Mouse (Mus musculus) naive thymus-derived CD4-positive, alpha-beta T cell, adult 2 months (primary cell): ENCODE data around the gene Tnf.

Source experiments
- DNase-seq: peaks from one replicate; pipeline ENCODE4 v3.0.0-alpha.2; 2011; ENCODE audit warnings: low read depth

Tnf gene

DNA sequence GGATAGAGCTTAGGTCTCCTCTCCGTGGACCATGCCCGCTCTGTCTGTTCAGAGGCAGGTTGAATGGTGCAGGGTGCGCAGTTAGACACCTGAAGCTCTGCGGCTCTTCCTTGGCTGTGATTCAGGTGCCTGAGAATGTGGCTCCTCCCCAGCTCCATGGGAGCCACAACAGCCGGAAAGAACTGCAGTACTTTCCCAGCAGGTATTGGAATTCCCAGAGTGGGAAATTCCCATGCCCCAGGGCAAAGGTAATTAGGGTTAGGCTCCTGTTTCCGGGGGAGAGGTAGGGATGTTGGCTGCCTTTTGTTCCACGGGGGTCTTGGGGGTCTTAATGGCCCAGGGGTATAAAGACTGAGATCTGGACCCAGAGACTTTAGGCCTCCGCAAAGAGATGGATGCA lies 2.9 kb downstream of the Tnf start:
- no peak for DNase-seq

DNA sequence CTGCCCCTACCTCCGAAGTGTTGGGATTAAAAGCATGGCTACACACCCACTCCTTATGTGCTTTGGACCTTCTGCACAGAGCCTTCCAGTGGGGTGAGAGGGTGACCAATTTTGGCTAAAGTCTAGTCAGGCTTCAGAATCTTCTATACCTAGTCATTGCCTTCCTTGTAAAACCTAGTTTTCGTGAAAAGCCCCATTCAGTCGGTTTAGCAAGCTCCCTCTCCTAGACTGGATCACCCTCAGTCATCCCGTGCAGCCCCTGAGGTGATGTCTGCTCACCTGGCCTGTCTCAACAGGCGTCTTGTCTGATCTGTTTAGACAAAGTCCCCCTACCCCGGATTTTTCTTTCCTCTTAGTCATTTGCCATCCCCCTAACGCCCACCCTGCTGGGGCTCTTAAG lies 3.8 kb downstream of the Tnf start:
- DNase-seq: no peak

DNA sequence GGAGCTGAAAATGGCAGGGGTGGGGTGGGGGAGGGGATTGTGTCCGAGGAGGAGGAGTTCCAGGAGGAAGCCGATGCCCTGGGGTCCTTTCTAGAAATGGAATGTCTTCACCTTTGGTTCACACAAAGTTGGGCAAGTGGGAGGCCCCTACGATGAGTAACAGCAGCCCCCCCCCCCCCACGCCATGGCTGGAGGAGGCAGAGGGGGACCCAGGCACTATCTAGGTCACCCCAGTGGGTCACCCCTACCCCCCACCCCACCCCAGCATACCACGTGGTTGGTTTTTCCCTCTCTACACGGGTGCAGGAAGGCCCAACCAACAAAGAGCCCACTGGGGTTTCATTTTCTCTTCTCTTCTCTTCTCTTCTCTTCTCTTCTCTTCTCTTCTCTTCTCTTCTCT lies 4.7 kb downstream of the Tnf start:
- peak; percentile 63 for DNase-seq

GRCm38 (mm10) chr17:35196321-35196641 lies 5.5 kb downstream of the Tnf start:
- peak; percentile 58 for DNase-seq

- DNase-seq: peak; percentile 95
Observed at GRCm38 (mm10) chr17:35195631-35196320, 6.0 kb downstream of the Tnf start.

- DNase-seq: no peak
Observed at GRCm38 (mm10) chr17:35194844-35195630, 6.8 kb downstream of the Tnf start.

GRCm38 (mm10) chr17:35193881-35194843 lies 7.6 kb downstream of the Tnf start, which contains the start of gene Ltb:
Ltb (plus strand) TSS chr17:35194439.
- peak; percentile 88 for DNase-seq

DNA sequence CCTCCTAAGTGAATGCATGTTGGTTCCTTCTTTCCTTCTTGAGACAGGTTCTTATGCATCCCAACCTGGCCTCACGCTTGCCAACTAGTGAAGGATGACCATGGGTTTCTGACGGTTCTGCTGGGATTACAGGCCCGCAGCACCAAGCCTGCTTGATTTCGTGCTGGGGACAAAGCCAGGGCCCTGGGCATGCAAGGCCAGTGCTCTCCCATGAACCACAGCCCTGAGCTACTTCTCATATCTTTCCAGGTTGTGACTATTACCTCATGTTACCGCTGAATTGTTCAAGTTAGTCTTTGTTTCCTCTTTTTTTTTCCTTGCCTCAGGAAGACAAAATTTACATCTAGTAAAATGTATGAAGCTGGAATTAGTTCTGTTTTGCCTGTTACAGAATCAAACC lies 8.9 kb downstream of the Tnf start:
- no peak for DNase-seq

GRCm38 (mm10) chr17:35191723-35192122 lies 10.1 kb downstream of the Tnf start:
- DNase-seq: peak; percentile 51

- peak; percentile 80 for DNase-seq
Observed at GRCm38 (mm10) chr17:35190096-35190495, 11.7 kb downstream of the Tnf start.

DNA sequence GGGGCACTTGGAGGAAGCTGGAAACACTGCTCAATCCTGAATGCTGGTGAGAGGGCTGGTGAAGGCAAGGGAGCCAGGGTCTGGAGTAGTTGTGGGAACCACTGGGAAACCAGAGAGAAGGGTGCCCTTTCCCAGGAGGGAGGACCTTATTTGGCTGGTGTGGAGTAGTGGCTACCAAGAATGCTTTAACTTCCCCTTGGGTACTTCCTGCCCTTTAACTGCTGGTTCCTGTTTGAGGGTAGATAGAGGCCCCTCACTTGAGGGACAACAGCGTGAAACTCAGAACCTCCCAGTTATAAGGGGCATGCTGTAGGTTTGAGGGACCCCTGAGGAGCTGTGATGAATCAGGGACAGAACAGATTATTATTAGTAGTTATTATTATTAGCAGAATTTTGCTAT lies 12.6 kb downstream of the Tnf start:
- DNase-seq: peak; percentile 43

- no peak for DNase-seq
Observed at GRCm38 (mm10) chr17:35187959-35188610, 13.7 kb downstream of the Tnf start, which contains the start of gene Lst1. Lst1 (minus strand) TSS chr17:35188439.

DNA sequence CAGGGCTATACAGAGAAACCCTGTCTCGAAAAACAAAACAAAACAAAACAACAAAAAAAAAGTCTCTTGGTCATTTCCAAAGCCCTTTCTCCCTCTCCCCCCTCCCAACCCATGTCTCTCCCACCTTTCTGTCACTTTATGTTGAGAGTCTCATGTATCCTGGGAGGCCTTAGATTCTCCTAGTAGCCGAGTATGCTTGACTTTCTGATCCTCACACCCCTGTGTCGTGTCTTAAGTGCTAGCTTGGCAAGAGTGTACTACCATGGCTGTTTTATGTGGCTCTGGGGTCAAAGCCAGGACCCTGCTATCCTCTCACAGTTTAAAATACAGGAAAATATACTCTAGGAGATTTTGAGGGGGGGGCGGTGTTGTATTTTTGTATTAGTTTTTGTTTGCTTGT lies 14.5 kb downstream of the Tnf start:
- peak; percentile 46 for DNase-seq

DNA sequence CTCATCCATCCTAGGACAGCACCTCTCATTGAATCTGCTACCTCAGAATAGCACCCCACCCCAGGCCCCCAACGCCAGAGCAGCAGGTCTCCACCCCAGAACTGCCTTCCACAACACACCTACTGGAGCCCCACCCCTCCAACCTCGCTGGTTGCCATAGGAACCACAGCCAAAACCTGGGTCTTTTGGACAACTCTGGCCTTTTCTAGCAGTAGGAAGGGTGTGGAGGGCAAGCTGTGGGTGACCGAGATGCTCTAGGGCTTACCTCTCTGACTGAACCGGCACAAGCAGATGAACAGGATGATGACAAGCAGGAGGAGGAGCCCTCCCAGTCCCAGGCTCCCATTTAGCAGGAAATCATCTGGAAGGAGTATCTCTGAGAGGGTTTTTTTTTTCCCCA lies 15.1 kb downstream of the Tnf start:
- peak; percentile 85 for DNase-seq

DNA sequence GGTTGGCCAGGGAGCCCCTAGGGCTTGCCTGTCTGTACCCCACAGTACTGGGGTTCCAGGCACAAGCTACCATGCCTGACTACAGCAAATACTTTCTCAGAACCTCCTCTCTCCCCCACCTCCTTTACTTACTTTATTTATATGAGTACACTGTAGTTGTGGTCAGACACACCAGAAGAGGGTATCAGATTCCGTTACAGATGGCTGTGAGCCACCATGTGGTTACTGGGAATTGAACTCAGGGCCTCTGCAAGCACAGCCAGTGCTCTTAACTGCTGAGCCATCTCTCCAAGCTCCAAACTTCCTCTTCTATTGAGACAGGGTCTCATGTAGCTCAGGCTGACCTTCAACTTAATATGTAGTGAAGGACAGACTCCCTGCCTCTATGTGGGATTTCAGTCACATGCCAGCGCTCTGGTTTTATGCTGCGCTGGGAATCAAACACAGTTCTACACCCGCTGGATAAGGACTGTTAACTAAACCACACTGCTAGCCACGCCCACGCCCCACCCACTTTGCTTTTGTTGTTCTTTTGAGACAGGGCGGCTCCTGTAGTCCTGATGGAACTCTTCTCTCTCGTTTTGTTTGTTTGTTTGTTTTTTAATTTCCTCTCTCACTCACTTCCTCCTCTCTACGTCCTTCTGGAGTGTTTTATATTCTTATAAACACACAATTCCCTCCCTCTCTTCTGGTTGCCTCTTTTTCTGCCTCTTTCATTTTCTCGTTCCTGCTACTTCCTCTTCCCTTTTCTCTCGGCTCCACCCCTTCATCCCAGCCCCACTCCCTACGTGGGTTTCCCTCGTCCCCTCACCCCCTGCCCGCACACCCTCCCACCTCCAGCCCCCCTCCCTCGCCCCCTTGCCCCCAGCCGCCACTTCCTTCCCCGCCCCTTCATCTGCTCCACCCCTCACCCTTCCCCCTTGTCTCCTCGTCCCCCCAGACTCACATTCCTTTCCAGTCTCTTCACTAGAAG lies 15.9 kb downstream of the Tnf start:
- peak; percentile 90 for DNase-seq

- peak; percentile 35 for DNase-seq
Observed at GRCm38 (mm10) chr17:35180093-35180492, 21.7 kb downstream of the Tnf start.

- peak; percentile 90 for DNase-seq
Observed at GRCm38 (mm10) chr17:35178528-35178927, 23.3 kb downstream of the Tnf start.

GRCm38 (mm10) chr17:35175968-35176367 lies 25.8 kb downstream of the Tnf start, which contains the start of gene Aif1:
Aif1 (minus strand) TSS chr17:35176068.
- no peak for DNase-seq

- DNase-seq: no peak
Observed at GRCm38 (mm10) chr17:35175382-35175781, 26.4 kb downstream of the Tnf start.

- peak; percentile 51 for DNase-seq
Observed at GRCm38 (mm10) chr17:35174201-35174977, 27.4 kb downstream of the Tnf start.
